Mouse (Mus musculus): ENCODE measurements around the gene Srsf1. TPM values are rescaled to one million over a fixed set of nuclear protein-coding genes. Genes with fewer than 3 reads are reported as not detected.

Gene Srsf1
- polyA plus RNA-seq, 1 experiment, result 350 TPM

DNA sequence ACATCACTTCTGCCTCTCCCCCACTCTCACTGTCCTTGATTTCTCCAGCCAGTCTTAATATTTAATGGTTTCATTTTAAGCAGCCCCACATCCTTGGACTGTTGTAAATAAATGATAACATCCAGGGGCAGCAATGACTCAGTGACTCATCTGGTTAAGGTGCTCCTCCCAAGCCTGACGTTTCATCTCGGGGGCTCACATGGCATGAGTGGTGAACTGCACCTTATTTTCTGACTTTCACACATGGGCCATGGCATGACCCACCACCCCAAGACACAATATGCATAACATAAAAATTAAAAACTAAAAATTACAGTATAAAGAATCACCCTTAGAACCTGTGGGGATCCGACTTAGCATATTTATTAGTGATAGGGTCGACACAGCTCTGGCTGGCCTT, 1.3 kb upstream of the Srsf1 start:
- H3K27me3 ChIP-seq (ENCODE audit: control insufficient read depth, insufficient read depth, low read length), result no peaks in the 10 kb centered on the region
- no peak overlapping the region for H3K4me3 ChIP-seq (replicated peaks; ENCODE audit: insufficient read depth, low read depth, low read length)
- no peak overlapping the region for H3K27ac ChIP-seq (ENCODE audit: insufficient read depth, low read length)
- no peak for DNase-seq
- TF ChIP-seq CTCF (IDR thresholded peaks at IDR 0.05; ENCODE audit: borderline replicate concordance, insufficient read depth, low read depth, low read length) (no peak), POLR2A (IDR thresholded peaks at IDR 0.05; ENCODE audit: borderline replicate concordance, insufficient read depth, low read length) (no peak)
- H3K4me1 ChIP-seq (ENCODE audit: control insufficient read depth, insufficient read depth, low read length), result peaks cover 3% of the 10 kb centered on the region; the same call in 1 of the 2 replicates
- WGBS, result 78% methylated on average over 4 of the region's 4 CpGs

DNA sequence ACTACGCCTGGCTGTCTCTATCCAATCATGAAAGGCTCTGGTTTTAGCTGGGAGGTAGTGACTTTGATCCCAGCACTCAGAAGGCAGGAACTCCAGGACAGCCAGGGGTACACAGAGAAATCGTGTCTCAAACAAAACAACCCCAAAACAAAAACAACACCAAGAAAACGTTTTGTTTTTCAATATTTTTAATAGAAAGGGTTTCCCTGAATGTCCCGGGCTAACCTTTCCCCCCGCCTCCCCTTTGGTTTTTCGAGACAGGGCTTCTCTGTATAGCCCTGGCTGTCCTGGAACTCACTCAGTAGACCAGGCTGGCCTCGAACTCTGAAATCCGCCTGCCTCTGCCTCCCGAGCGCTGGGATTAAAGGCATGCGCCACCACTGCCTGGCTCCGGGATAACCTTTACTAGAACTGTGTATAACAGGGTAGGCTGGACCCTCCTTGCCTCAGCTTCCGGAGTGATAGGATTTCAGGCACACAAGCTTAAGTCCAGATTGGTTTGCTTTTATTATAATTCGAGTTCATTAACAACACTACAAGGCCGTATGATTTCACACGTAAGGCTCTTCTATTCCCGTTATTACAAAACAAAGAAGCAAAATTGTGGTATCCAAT, 743 bp upstream of the Srsf1 start:
- H3K27me3 ChIP-seq (ENCODE audit: control insufficient read depth, insufficient read depth, low read length), result no peaks in the 10 kb centered on the region
- DNase-seq, result peak; percentile 33 to 36
- peak overlapping the region; percentile 40 for H3K4me3 ChIP-seq (replicated peaks; ENCODE audit: insufficient read depth, low read depth, low read length)
- WGBS, result 35% methylated on average over 17 of the region's 17 CpGs
- no peak overlapping the region for H3K27ac ChIP-seq (ENCODE audit: insufficient read depth, low read length)
- TF ChIP-seq POLR2A (IDR thresholded peaks at IDR 0.05; ENCODE audit: borderline replicate concordance, insufficient read depth, low read length) (no peak), CTCF (IDR thresholded peaks at IDR 0.05; ENCODE audit: borderline replicate concordance, insufficient read depth, low read depth, low read length) (no peak)
- peaks cover 3% of the 10 kb centered on the region; the same call in 1 of the 2 replicates for H3K4me1 ChIP-seq (ENCODE audit: control insufficient read depth, insufficient read depth, low read length)

GRCm38 (mm10) chr11:88047871-88048531, 828 bp downstream of the Srsf1 start:
- peaks cover 3% of the 10 kb centered on the region; the same call in 1 of the 2 replicates for H3K4me1 ChIP-seq (ENCODE audit: control insufficient read depth, insufficient read depth, low read length)
- DNase-seq, result peak; percentile 73 to 77
- no peak for TF ChIP-seq POLR2A (IDR thresholded peaks at IDR 0.05; ENCODE audit: borderline replicate concordance, insufficient read depth, low read length)
- no peak for TF ChIP-seq CTCF (IDR thresholded peaks at IDR 0.05; ENCODE audit: borderline replicate concordance, insufficient read depth, low read depth, low read length)
- no peaks in the 10 kb centered on the region for H3K27me3 ChIP-seq (ENCODE audit: control insufficient read depth, insufficient read depth, low read length)
- H3K27ac ChIP-seq (ENCODE audit: insufficient read depth, low read length), result peak overlapping the region; percentile 87
- 1% methylated on average over 76 of the region's 76 CpGs for WGBS
- H3K4me3 ChIP-seq (replicated peaks; ENCODE audit: insufficient read depth, low read depth, low read length), result peak overlapping the region; percentile 83

GRCm38 (mm10) chr11:88048961-88049670, 1.9 kb downstream of the Srsf1 start:
- Histone ChIP-seq H3K27ac (ENCODE audit: insufficient read depth, low read length) (no peak overlapping the region), H3K4me3 (replicated peaks; ENCODE audit: insufficient read depth, low read depth, low read length) (peak overlapping the region; percentile 47), H3K4me1 (ENCODE audit: control insufficient read depth, insufficient read depth, low read length) (peaks cover 3% of the 10 kb centered on the region; the same call in 1 of the 2 replicates), H3K27me3 (ENCODE audit: control insufficient read depth, insufficient read depth, low read length) (no peaks in the 10 kb centered on the region)
- WGBS, result 6% methylated on average over 26 of the region's 26 CpGs
- TF ChIP-seq CTCF (IDR thresholded peaks at IDR 0.05; ENCODE audit: borderline replicate concordance, insufficient read depth, low read depth, low read length), result no peak
- TF ChIP-seq POLR2A (IDR thresholded peaks at IDR 0.05; ENCODE audit: borderline replicate concordance, insufficient read depth, low read length), result no peak
- DNase-seq, result peak in 1 of 2 experiments; percentile 25

DNA sequence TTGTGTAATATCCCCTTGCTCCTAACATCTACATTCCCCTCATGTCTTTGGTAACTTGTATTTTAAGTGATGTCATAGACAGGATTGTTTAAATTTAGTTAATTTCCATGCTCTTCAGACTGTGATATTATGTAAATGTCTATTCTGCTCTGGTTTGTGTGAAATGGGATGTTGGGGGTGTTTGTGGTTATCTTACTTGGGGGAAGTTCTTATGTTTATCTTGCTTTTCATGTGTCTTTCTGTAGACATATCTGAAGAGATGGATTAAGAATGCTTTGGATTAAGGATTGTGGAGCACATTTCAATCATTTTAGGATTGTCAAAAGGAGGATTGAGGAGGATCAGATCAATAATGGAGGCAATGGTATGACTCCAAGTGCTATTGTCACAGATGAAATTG, 2.6 kb downstream of the Srsf1 start:
- Histone ChIP-seq H3K27me3 (ENCODE audit: control insufficient read depth, insufficient read depth, low read length) (no peaks in the 10 kb centered on the region), H3K27ac (ENCODE audit: insufficient read depth, low read length) (no peak overlapping the region), H3K4me3 (replicated peaks; ENCODE audit: insufficient read depth, low read depth, low read length) (peak overlapping the region; percentile 47), H3K4me1 (ENCODE audit: control insufficient read depth, insufficient read depth, low read length) (peaks cover 3% of the 10 kb centered on the region; the same call in 1 of the 2 replicates)
- TF ChIP-seq CTCF (IDR thresholded peaks at IDR 0.05; ENCODE audit: borderline replicate concordance, insufficient read depth, low read depth, low read length) (no peak), POLR2A (IDR thresholded peaks at IDR 0.05; ENCODE audit: borderline replicate concordance, insufficient read depth, low read length) (no peak)
- DNase-seq, result no peak

DNA sequence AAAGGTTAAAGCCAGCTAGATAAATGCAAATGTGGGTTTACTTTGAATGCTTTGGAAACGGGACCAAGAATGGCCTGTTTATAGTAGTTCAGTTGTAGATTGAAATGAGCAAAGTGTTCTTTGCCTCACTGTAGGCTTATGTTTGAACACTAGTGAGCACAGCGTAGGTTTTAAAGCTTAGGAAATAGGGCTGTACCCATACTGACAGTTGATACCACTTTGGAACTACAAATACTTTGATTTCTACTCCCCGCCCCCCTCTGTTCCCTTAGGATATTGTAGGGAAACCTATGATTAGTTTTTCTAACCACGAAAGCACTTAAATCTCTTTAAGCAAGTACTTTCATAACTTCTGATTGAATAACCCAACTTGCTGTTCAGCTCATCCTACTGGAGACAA, 5.5 kb downstream of the Srsf1 start:
- TF ChIP-seq CTCF (IDR thresholded peaks at IDR 0.05; ENCODE audit: borderline replicate concordance, insufficient read depth, low read depth, low read length) (no peak), POLR2A (IDR thresholded peaks at IDR 0.05; ENCODE audit: borderline replicate concordance, insufficient read depth, low read length) (no peak)
- DNase-seq, result no peak
- no peak overlapping the region for H3K27ac ChIP-seq (ENCODE audit: insufficient read depth, low read length)
- H3K27me3 ChIP-seq (ENCODE audit: control insufficient read depth, insufficient read depth, low read length), result no peaks in the 10 kb centered on the region
- 77% methylated on average over 4 of the region's 4 CpGs for WGBS
- peaks cover 3% of the 10 kb centered on the region; the same call in 1 of the 2 replicates for H3K4me1 ChIP-seq (ENCODE audit: control insufficient read depth, insufficient read depth, low read length)
- H3K4me3 ChIP-seq (replicated peaks; ENCODE audit: insufficient read depth, low read depth, low read length), result no peak overlapping the region

DNA sequence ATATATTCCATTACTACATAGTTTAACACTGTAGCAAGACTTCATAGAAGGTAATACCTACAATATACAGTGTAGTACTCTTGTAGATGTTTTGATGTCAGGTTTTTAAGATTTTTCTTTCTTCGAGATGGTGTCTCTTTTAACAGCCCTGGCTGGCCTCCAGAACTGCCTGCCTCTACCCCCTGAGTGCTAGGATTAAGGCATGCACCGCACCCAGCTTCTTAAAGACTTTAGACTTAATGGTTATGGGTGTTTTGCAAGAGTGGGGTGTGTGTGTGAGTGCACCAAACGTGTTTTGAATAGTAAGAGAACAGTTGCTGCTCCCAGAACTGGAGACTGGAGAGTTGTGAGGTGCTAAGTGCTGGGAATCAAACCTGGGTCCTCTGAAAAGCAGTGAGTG, 6.6 kb downstream of the Srsf1 start:
- H3K27me3 ChIP-seq (ENCODE audit: control insufficient read depth, insufficient read depth, low read length), result no peaks in the 10 kb centered on the region
- peaks cover 3% of the 10 kb centered on the region; the same call in 1 of the 2 replicates for H3K4me1 ChIP-seq (ENCODE audit: control insufficient read depth, insufficient read depth, low read length)
- H3K27ac ChIP-seq (ENCODE audit: insufficient read depth, low read length), result no peak overlapping the region
- no peak for DNase-seq
- H3K4me3 ChIP-seq (replicated peaks; ENCODE audit: insufficient read depth, low read depth, low read length), result no peak overlapping the region
- 29% methylated on average over 3 of the region's 3 CpGs for WGBS
- no peak for TF ChIP-seq POLR2A (IDR thresholded peaks at IDR 0.05; ENCODE audit: borderline replicate concordance, insufficient read depth, low read length)
- no peak for TF ChIP-seq CTCF (IDR thresholded peaks at IDR 0.05; ENCODE audit: borderline replicate concordance, insufficient read depth, low read depth, low read length)

Data from cerebellum, adult 2 months (tissue).